Mouse (Mus musculus): ENCODE results near the gene Plppr1. TPM values are rescaled to one million over a fixed set of nuclear protein-coding genes. Genes with fewer than 3 reads are reported as not detected.
"Not testable (repeated sequence)": the region's sequence is repeated elsewhere in the genome, so short reads cannot be mapped to it uniquely, and the experiment has no call there.

Plppr1 gene
- polyA plus RNA-seq, 1 experiment from 2014 or later: 0.29 TPM

DNA sequence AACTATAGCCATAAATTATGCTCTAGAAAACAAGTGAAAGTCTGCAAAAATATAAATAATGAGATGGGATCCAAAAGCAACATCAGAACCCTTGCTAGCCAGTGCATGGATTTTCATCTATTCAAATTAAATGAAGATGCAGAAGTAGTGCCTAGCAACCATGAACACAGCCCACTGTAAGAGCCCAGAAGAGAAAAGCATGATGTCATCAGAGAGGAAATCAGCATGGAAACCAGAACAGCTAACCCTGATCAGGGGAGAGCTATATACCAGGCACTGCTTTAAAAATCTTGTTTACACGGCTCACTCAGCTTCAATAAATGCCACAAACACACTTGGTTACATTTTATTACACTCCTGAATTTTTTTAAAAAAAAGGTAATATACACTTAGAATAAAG is 288.9 kb downstream of the Plppr1 start:
- not testable (repeated sequence) for H3K27ac ChIP-seq (replicated peaks); DNase-seq (ENCODE audit: low spot score); H3K4me2 ChIP-seq (replicated peaks; ENCODE audit: low read depth); ATAC-seq (ENCODE audit: low FRiP score, low TSS enrichment); H3K4me1 ChIP-seq (replicated peaks; ENCODE audit: control insufficient read depth, insufficient read depth); H3K27me3 ChIP-seq (ENCODE audit: control insufficient read depth, insufficient read depth, low read length); H3K9ac ChIP-seq (ENCODE audit: low read length); H3K9me3 ChIP-seq (ENCODE audit: control insufficient read depth, low read length); H3K4me3 ChIP-seq (ENCODE audit: low read depth, low read length); H3K36me3 ChIP-seq (ENCODE audit: control insufficient read depth, insufficient read depth, low read length)
- 88% methylated on average over 1 of the region's 1 CpGs for WGBS

DNA sequence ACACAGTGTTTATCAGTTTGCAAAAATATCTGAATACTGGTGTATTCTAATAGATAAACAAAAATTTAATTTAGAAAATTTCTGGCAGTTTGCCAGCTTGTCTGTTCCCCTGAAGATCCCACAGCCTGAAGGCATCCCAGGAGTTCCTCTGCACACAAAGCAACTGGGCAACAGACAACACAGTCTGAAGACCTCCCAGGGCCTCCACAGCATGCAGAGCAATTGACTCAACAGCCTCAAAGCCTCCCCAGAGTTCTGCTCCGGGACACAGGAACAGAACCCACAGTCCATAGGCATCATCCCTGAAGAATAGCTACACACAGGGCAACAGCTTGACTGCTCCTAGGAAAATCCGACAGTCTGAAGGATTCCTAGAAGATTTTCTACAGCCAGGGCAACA is 289.6 kb downstream of the Plppr1 start:
- no peak for TF ChIP-seq CTCF (IDR thresholded peaks at IDR 0.05; ENCODE audit: low read depth)
- TF ChIP-seq EP300 (optimal IDR thresholded peaks at IDR 0.05): no peak
- no peak overlapping the region for H3K4me3 ChIP-seq (ENCODE audit: low read depth, low read length)
- WGBS: 76% methylated on average over 2 of the region's 2 CpGs
- no peak overlapping the region for H3K9ac ChIP-seq (ENCODE audit: low read length)
- no peaks in the 10 kb centered on the region for H3K27me3 ChIP-seq (ENCODE audit: control insufficient read depth, insufficient read depth, low read length)
- no peaks in the 10 kb centered on the region for H3K9me3 ChIP-seq (ENCODE audit: control insufficient read depth, low read length)
- no peak overlapping the region for H3K27ac ChIP-seq (replicated peaks)
- H3K4me2 ChIP-seq (replicated peaks; ENCODE audit: low read depth): no peak overlapping the region
- H3K4me1 ChIP-seq (replicated peaks; ENCODE audit: control insufficient read depth, insufficient read depth): no peaks in the 10 kb centered on the region
- ATAC-seq (ENCODE audit: low FRiP score, low TSS enrichment): no peak
- no peaks in the 10 kb centered on the region for H3K36me3 ChIP-seq (ENCODE audit: control insufficient read depth, insufficient read depth, low read length)
- no peak for DNase-seq (ENCODE audit: low spot score)

DNA sequence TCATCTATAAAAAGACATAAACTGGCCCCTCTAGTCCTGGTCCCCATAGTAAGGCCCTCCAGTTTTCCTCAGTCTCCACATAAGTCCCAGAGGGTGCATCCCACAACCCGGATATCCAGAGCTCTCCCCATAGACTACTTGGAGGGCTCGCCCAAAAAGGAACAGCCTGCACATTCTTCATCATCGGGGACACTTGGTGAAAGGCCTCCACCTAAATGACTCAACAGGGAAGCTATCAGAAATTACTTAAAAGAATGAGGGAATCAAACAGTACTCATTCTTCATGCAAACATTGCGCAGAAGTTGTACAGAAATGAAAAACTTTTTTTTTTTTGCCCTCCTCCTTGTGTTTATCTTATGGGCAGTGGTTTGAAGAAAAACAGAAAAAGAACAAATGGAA is 291.4 kb downstream of the Plppr1 start:
- 60% methylated on average over 4 of the region's 4 CpGs for WGBS

DNA sequence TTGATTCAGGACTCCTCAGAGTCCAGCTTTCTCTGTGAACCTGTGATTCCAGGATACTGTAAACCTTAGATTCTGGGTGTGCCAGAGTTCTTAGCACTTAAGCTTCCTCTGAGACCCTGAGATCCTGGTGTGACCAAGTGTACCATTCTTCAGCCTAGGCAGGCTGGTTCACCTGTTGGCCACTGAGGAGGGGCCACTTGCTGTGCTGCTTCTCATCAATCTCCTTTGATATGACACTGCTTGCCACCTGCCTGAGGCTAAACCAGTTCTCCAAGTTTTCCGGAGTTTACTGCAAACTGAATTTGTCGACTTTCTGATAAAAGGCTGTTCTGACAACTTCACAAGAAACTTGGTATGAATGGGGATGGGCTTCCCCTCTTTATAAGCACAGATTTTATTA is 298.0 kb downstream of the Plppr1 start:
- Histone ChIP-seq H3K9me3 (ENCODE audit: control insufficient read depth, low read length) (no peaks in the 10 kb centered on the region), H3K27me3 (ENCODE audit: control insufficient read depth, insufficient read depth, low read length) (no peaks in the 10 kb centered on the region), H3K4me3 (ENCODE audit: low read depth, low read length) (no peak overlapping the region), H3K4me1 (replicated peaks; ENCODE audit: control insufficient read depth, insufficient read depth) (no peaks in the 10 kb centered on the region), H3K4me2 (replicated peaks; ENCODE audit: low read depth) (no peak overlapping the region), H3K36me3 (ENCODE audit: control insufficient read depth, insufficient read depth, low read length) (no peaks in the 10 kb centered on the region), H3K27ac (replicated peaks) (no peak overlapping the region), H3K9ac (ENCODE audit: low read length) (no peak overlapping the region)
- DNase-seq (ENCODE audit: low spot score) (peak; percentile 21), ATAC-seq (ENCODE audit: low FRiP score, low TSS enrichment) (0 out of 2 replicates have a peak, but pooled peaks have one; percentile 42)
- 39% methylated on average over 2 of the region's 2 CpGs for WGBS
- TF ChIP-seq EP300 (optimal IDR thresholded peaks at IDR 0.05): no peak
- TF ChIP-seq CTCF (IDR thresholded peaks at IDR 0.05; ENCODE audit: low read depth): no peak

More for the DNA sequence above, 291.4 kb downstream of the Plppr1 start:
- Histone ChIP-seq H3K36me3 (ENCODE audit: control insufficient read depth, insufficient read depth, low read length) (no peaks in the 10 kb centered on the region), H3K4me3 (ENCODE audit: low read depth, low read length) (no peak overlapping the region), H3K9me3 (ENCODE audit: control insufficient read depth, low read length) (no peaks in the 10 kb centered on the region), H3K27ac (replicated peaks) (no peak overlapping the region), H3K27me3 (ENCODE audit: control insufficient read depth, insufficient read depth, low read length) (no peaks in the 10 kb centered on the region), H3K4me1 (replicated peaks; ENCODE audit: control insufficient read depth, insufficient read depth) (no peaks in the 10 kb centered on the region), H3K9ac (ENCODE audit: low read length) (no peak overlapping the region), H3K4me2 (replicated peaks; ENCODE audit: low read depth) (no peak overlapping the region)
- DNase-seq (ENCODE audit: low spot score): peak; percentile 29
- peak; percentile 91 for ATAC-seq (ENCODE audit: low FRiP score, low TSS enrichment)
- TF ChIP-seq CTCF (IDR thresholded peaks at IDR 0.05; ENCODE audit: low read depth): no peak
- no peak for TF ChIP-seq EP300 (optimal IDR thresholded peaks at IDR 0.05)

DNA sequence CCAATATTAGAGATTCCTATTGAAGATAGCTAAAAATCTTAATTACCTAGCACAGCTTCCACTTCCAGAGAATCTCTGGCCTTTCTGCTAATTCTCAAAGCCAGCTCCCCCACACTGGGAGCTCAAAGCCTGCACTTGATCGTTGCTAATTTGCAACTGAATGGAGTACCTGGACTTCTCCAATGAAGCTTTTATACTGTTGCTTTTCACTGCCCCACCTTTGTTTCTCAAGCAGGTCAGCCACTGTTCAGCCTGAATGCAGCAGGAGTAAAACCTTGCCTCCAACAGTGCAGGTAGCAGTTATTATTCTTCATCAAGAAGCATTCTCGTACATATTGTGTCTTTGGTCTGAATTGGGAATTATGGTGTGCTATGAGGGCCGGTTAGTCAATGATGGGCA is 309.0 kb downstream of the Plppr1 start:
- not testable (repeated sequence) for H3K36me3 ChIP-seq (ENCODE audit: control insufficient read depth, insufficient read depth, low read length); H3K27me3 ChIP-seq (ENCODE audit: control insufficient read depth, insufficient read depth, low read length); H3K4me1 ChIP-seq (replicated peaks; ENCODE audit: control insufficient read depth, insufficient read depth); DNase-seq (ENCODE audit: low spot score); ATAC-seq (ENCODE audit: low FRiP score, low TSS enrichment); H3K27ac ChIP-seq (replicated peaks); H3K9me3 ChIP-seq (ENCODE audit: control insufficient read depth, low read length); H3K9ac ChIP-seq (ENCODE audit: low read length); H3K4me3 ChIP-seq (ENCODE audit: low read depth, low read length); H3K4me2 ChIP-seq (replicated peaks; ENCODE audit: low read depth)
- 92% methylated on average over 3 of the region's 3 CpGs for WGBS

DNA sequence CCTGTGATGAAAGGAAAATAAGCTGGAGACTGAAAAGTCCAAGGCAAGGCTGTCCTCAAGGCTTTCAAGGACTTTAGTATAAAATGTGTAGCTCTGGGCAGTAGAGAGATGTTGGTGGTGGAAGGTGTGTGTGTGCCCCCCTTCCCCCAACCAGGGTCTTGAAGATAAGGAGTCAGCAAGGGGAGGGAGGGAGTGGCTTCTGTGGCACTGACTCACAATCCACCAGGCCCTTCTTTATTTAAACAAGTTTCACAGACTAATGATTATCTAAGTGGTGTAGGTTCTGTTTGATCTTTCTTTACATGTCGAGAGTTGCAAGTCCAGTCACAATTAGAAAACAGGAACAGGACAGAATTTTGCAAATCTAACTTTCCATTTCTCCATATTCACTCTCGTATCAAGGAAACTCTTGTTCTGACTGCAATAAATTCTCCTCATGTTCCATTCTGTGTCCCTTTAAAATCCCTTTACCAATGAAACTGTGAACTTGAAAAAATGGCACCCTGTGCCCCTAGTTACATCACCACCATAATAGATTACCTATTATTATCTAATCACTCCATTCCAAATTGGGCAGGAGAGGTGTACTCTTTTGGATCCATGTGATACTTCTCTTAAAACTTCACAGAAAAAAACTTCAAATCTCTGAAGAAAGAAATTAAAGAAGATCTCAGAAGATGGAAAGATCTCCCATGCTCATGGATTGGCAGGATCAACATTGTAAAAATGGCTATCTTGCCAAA is 324.7 kb downstream of the Plppr1 start:
- not testable (repeated sequence) for H3K4me1 ChIP-seq (replicated peaks; ENCODE audit: control insufficient read depth, insufficient read depth); H3K27ac ChIP-seq (replicated peaks); H3K36me3 ChIP-seq (ENCODE audit: control insufficient read depth, insufficient read depth, low read length); H3K9me3 ChIP-seq (ENCODE audit: control insufficient read depth, low read length); H3K4me3 ChIP-seq (ENCODE audit: low read depth, low read length); H3K4me2 ChIP-seq (replicated peaks; ENCODE audit: low read depth); H3K9ac ChIP-seq (ENCODE audit: low read length); H3K27me3 ChIP-seq (ENCODE audit: control insufficient read depth, insufficient read depth, low read length)
- DNase-seq (ENCODE audit: low spot score): peak; percentile 41
- WGBS: 13% methylated on average over 1 of the region's 2 CpGs
- peak; percentile 65; the same call in 1 of the 2 replicates for ATAC-seq (ENCODE audit: low FRiP score, low TSS enrichment)

All from stomach, postnatal 0 days (tissue).